Mouse (Mus musculus): ENCODE measurements around the gene Scarf2.

The Scarf2 gene

DNA sequence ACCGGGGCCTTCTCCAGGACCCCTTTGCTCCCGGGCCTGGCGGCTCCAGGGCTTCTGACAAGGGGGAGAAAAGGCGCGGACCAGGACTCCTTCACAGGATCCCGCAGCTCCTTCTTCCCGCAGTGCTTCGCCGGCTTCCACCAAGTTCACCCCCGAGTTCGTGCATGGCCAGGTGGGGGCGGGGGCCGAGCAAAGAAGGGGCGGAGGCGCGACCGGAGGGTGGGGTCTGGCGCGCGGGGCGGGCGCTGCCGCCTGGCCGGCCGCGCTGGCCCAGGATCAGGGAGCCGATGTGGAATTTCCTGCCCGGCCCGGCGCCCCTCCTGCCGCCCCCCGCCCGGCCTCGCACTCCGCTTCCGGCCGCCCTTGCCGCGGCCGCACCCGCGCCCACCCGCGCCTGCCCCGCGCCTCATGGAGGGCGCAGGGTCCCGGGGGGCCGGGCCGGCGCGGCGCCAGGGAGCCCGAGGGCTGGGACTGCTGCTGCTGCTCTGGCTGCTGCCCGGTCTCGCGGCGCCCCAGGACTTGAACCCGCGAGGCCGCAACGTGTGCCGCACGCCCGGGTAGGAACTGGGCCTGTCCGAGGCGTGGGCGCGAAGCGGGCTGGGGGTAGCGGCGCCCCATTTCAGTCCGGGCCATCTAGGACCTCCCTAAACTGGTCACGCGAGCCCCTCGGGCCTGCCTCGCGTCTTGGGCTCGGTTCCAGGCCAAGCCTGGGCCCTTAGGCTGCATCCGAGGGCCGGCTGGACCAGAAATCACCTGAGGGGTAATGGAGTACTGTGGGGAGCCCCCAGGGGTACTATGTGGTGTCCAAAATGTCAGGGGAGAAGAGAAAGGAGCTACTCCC, at the start of gene Scarf2:
Gene Scarf2, plus strand, starts transcription at position 312 of the 841 bp plus-strand sequence.
- DNase-seq, result no peak

DNA sequence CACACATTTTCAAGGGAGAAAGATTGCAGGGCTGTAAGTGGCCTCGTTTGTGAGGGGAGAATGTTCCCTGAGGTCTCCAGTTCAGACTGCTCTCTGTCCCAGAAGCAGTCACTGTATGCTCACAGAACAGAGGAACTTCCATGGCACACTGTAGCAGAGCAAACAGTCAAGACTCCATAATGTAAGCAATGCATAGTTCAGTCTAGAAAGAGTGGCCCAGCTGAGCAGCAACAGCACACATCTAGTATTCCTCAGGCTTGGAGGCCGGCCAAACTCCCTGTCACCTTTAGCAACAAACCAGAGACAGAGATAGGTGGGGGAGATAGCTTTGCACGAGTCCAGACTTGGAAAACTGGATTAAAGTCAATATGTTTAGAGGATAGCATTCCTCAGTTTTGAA, 44.1 kb upstream of the Scarf2 start:
- no peak for DNase-seq

DNA sequence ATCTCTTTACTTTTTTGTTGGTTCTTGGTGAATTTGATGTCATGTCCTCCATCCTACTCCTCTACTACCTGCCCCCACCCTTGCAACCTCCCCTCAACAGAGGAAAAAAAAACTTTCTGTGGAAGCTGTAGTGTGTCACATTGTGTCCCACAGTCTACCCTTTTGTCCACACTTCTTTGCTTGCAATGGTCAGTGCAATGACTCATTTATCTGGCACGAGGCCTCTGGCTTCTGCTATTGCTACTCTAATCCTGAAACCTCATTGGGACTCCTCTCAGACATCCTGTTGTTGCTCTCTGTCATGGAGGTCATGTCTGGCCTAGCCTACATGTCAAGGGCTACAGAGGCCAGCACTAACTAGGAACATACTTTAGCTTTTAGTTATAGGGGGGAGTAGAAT, 43.4 kb upstream of the Scarf2 start:
- no peak for DNase-seq

DNA sequence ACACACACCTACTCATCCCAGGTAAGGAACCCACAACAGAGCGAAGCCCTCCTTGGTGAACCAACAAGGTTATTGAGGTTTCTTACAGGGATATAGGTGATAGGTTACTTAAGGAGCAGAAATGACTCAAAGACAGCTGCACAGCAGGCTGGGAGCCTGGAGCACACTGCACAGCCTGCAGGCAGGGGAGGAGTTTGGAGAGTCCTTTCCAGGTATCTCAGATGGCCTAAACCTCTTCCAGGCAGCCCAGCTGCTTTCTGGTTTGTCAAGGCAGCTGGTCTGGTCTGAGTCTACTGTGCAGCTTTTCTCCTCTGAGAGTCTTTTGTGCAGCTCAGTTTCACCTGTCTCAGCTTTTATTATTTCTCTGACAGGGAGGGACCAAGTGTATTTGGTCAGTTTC, 39.3 kb upstream of the Scarf2 start:
- DNase-seq, result no peak

DNA sequence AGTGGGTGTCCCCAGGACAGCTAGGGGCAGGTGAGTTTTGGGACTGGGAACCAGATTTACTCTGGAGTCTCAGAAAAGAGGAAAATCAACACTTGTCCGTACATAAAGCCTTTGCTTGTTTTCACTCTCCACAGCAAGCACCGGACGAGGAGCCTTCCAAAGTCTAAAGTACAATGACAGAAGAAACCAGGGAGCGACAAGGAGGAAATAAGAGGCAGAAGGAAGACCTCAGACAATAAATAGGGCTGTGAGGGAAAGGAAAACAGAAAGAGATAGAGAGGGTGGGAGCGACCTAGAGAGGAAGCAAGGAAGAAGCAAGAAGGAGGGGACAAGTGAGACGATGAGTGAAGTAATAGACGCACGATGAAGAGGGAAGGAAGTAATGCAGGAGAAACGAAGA, 38.2 kb upstream of the Scarf2 start:
- DNase-seq, result no peak

DNA sequence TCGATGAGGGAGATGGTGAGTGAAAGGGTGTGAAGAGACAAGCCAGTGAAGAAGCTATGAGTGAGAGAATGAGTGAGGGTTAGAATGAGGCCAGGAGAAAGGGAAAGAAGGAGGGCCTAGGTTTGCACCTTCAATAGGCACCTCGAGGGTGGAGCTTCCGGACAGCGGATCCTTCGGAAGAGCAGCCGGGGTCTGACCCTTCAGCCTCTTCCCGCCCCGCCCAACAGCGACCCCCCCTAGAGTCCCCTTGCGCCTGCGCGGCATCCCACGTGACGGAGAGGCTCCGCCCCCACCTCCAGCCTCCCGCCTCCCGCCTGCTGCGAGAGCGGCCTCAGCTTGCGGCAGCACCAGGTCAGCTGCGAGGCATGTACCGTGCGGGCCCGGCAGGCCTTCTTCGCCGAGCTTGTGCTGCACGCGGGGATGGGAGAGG, 37.7 kb upstream of the Scarf2 start, which contains the start of gene Klhl22:
Gene Klhl22, plus strand, starts transcription at position 275 of the 430 bp plus-strand sequence.
- peak; percentile 92 to 94 for DNase-seq

DNA sequence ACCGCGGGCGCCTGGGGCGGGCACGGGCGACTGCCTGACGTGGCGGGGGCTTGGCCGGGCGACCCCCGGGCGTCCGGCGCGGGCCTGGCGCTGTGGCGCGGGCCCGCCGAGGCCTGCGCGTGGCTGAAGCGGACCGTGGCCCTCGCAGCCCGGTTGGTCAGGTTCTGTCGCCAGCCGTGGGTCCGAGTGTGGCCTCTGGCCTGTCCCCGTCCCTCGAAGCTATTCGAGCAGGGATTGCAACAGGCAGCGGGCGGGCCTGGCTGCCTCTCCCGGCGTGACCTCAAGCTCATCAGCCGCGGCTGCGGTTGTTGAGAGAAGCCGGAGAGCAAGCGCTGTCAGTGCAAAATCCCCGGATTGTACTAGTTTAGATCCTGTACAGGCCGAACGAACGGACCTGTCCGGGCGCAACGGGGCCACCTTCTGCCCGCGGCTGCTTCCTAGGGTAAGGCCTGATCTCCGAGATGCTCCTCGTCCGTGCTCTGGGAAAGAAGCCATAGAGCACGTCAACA, 37.2 kb upstream of the Scarf2 start:
- DNase-seq, result peak; percentile 65 to 69

DNA sequence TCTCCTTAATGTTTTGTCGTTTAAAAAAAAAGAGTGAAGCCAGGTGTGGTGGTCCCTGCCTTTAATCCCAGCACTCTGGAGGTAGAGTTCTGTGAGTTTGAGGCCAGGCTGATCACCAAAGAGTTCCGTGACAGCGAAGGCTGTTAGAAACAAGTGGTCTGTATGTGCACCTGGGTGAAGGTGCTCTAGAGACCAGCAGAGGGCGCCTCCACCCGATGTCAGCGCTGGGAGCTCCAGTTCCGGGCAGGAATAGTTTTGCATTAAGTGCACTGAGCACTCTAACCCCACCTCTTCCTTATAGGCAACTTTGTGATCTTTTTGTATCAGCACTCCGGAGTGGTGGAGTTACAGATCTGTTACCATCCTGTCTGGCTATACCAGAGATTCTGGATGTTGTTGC, 36.4 kb upstream of the Scarf2 start:
- DNase-seq, result peak; percentile 45

DNA sequence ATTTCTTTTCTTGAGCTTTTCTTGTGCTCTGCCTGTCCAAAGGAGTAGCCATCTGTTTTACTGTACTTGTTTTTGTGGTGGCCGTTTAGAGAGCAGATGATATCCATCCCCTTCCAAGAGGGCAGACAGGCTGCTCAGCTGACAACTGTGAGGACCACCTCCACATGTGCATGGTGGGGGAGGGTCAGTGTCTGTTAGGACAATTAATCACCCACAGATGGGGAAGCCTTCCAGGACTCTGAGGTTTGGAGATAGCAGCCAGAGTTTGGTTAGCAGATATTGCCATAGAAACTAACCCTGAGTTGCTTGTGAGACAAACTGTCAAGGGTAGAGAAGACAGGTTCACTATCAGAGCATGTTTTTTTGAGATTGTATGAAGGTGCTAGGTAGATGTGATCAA, 36.0 kb upstream of the Scarf2 start:
- no peak for DNase-seq

DNA sequence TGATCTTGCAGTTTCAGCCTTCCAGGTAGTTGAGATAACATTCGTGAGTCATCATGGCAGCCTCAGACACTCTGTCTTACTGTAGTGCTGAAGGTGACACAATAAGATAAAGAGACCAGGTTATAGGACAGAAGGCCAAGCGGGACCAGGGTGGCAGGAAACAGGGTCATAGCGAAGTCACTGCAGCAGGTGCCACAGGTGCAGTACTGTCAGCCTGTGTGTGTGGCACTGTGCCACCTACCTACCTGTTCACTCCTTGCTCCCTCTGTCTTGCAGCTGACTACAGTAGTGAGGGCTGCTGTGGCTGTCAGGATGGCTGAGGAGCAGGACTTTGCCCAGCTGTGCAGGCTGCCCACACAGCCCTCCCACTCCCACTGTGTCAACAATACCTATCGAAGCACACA, 33.0 kb upstream of the Scarf2 start:
- no peak for DNase-seq

DNA sequence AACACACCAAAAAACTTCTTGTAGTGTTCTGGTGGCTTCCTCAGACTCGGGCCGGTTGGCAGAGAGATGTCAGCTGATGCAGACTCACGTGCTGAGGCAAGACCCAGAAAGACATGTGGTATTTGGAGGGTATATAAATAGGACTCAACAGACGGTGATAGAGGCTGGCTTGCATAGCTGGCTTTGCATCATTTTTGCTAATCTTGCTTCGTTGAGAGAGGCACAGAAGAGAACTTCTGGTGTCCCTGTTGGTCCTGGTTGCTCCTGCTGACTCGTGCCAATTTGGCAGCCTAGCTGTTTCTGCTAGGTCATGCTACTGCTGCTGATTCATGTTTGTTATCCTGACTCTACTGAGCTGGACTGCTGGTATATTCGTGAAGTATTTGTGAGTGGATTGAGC, 28.2 kb upstream of the Scarf2 start:
- DNase-seq, result peak; percentile 69 to 80

DNA sequence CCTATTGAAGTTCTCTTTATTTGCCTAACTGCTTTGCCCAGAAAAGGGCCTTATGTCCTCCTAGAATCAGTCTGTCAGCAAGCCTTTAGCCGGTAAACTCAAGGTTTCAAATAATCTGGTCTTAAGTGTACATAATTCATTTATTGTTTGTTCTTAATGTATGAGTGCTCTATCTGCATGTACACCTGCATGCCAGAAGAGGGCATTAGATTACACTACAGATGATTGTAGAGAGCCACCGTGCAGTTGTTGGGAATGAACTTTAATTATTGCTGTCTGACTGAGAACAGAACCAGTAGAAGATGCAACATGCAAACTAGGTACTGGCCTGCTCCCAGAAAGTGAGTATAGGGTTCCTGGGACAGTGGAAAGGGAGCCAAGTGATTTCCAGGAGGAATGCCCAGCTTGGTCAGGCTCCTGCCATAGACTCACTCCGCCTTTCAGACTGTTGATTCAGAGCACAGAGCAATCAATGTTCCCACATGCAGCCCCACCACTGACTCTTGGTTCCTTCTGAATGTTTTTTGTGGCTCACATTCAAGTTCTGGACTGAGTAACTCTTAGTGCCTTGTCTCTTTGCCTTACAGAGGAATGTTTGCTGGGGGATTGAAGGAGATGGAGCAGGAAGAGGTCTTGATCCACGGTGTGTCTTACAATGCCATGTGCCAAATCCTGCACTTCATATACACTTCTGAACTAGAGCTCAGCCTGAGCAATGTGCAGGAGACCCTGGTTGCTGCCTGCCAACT, 25.8 kb upstream of the Scarf2 start:
- DNase-seq, result peak in 1 of 2 experiments; percentile 19

DNA sequence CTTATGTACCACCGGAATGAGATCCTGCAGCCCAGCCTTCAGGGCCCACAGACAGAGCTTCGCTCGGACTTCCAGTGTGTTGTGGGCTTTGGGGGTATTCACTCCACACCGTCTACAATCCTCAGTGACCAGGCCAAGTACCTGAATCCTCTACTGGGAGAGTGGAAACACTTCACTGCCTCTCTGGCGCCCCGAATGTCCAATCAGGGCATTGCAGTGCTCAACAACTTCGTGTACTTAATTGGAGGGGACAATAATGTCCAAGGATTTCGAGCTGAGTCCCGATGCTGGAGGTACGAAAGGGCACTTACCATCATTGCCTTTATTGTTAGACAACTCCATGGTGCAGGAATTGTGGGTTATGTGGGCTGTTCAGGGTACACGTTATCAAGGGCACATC, 20.3 kb upstream of the Scarf2 start:
- DNase-seq, result peak; percentile 55 to 56

DNA sequence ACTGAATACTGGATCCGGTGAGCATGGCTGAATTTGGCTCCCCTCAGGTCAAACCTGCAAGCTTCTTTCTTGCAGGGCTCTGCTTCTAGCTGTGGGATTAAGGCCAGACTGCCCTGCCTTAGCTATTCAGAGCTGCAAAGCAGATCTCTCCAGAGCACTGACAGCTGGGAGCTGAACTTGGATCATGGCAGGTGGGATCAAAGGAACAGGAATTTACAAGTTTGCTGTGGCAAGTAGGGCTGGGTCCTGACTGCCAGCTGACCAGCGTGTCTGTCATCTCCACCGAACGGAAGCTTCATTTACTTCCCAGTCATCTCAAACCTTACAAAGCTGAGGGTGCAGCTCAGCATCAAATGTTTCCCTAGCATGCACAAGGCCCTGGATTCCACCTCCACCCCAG, 18.9 kb upstream of the Scarf2 start:
- no peak for DNase-seq

DNA sequence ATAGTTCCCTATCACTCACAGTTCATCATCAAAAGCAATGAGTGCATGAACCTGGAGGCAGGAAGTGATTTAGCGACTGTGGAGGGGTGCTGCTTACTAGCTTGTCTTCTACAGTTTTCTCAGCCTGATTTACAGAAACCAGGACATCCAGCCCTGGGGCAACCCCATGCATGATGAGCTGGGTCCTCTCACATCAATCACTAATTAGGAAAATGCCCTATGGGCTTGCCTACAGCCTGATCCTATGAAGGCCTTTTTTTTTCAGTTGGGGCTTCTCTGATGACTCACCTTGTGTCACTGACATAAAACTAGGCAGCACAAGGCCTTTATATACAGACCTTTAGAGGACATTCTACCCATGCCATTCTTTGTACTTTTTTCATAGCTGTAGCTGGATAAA, 17.4 kb upstream of the Scarf2 start:
- DNase-seq, result no peak

DNA sequence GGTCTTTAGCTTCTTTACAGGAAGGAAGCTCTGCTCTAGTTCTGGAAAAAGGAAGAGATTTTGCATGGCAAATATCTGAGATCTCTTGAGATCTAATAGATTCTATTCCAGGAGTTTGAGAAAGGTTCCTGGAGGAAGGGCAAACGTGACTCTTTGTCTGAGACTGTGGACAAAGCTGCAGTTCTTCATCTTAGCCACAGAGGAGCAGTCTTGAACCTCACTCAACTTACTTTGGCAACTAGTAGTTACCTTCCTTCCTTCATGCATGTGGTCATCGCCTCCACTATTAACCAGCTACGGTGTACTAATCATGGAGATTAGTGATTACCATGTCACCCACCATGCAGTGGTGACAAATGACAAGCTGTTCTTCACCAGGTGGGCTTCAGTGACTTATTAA, 11.7 kb upstream of the Scarf2 start:
- DNase-seq, result no peak

DNA sequence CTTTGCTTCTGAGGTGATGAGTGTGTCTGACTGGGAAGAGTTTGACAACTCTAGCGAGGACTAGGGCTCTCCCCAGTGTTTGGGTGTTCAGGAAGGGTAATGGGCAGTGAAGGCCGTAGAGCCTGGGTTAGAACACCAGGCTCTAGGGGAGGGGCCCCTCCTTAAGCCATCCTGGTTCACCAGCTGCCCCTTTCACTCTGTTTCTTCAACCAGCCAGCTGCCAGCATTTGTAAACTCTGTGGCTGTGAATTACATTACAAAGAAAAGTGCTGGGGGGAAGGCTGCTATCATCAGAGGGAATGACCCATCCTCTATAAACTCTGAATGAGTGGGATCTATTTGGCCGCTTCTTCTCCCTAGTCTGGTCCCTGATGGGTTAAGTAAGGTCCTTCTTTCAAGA, 4.4 kb upstream of the Scarf2 start:
- no peak for DNase-seq

DNA sequence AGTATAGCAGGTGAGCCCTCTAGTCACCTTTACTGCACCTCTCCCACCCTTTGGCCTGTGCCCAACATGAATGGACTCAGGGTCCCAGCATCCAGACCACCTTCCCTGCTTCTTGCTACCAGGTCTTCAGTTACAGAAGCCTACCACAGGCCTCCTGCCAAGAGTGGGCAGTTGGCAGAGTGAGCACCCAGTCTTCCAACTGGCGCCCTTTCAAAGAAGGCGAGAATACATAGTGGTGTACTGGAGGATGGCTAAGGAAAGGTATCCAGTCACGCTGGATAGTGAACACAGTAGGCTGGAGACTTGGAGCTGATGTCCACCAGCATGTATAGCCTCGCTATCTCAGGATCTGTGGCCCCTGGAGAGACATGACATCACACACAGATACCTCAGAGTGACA, 3.0 kb upstream of the Scarf2 start:
- DNase-seq, result no peak

DNA sequence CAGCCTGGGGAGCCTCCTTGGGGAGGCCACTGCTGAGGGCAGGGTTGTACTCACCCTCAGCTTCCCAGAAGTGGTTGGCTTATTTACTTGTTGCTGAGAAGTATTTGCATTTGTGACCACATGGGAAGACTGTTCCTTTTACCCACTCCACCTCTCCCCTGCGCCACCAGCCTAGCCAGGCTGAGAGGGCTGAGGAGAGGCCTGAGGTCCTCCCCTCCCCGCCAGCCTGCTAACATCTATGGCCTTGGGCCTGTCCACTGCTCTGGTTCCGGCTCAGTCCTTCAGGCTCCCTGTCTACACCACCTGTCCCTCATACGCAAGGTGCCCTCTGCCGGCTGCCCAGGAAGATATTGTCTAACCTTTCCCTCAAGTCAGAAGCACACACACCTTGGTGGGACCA, 1.4 kb upstream of the Scarf2 start:
- no peak for DNase-seq

DNA sequence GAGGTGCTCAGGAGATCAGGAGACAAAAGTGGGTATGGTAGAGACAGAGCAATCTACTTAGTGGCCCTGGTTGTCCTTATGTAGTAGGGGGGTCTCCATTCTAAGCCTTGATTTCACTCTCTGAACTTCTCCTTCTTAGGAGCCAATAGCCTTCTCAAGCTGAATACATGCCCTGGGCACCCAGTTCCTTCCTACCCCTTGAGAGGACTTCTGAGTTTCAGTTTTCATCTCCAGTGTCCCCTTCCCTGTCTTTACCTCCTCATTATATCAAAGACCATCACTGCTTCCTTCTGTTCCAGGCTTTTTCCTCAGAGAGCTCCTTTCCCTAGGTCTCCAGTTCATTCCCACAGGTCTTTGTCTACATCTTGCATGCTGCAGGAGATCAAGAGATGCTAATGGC, 563 bp upstream of the Scarf2 start:
- no peak for DNase-seq

DNA sequence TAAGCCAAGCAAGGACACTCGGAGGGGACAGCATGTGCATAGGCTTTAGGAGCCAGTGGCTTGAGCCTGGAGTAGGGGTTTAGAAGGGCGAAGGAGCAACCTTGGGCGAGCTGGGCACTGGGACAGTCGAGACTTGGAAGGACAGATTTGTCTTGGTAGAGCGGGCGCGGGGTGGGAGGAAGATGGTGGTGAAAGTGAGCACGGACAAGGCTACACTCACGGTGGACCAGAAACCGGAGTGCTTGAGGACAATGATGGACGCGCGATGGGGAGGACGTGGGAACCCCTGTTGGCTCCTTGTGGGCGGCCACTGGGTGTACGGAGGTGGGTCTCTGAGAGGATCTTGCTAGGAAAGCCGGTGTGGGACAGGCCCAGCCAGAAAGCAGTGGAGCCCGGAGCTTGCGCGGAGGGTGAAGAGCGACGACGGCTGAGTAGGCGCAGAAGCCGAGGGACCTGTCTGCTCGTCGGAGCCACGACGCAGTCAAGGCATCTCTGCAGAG, 780 bp downstream of the Scarf2 start:
- DNase-seq, result no peak

DNA sequence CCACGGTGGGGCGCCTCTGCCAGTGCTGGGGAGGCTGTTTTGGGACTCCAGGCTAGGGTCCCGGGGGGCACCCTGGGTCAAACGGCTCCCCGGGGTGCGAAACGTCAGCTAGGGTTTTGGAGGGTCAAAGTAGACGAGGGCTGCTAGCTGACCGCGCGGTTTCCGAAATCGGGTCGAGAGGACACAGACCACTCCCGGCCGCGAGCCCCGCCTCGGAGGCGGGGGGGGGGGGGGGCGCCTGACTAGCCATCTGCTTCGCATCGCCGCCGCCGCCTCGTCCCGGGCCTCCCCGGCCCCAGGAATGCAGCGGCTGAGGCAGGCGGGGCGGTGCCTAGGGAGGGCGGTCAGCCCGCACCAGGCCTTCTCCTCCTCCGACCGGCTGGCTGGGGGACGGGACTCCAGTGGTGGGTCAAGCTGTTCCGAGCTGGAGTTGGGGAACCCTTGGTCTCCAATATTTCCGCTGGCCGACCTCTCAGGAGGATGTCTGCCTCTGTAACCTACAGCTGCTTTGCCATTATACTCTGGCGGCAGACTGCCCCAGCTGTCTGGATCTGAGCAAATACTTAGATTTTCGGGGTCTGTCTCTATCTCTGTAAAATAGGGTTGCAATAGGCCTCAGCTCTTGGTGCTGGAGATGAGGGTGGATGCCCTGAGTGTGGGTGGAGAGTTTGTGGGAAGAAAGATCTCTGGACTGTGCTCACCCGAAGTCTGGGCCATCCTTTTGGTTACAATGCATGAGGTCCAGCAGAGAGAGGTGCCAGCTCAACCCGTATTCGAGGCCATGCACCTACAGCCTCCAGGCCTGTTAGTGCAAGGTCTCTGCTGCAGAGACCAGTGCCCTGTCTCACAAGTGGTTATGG, 1.5 kb downstream of the Scarf2 start:
- DNase-seq, result no peak

DNA sequence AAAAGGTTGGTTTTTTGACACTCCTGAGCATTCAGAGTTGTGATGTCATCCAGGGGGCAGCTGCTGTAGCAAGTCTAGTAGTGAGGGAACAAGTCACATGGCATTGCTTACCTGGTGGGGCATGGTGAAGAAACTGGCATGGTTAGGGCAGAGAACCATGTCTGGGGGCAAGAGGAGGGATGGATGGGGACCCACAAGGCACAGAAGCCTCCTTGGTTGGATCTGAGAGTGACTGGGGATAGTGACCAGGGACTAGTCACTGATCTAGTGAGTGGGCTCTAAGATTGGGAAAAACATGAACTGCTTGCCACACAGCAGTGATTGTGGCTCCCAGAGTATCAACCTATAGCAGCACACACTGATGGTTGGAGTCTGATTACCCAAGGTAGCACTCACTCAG, 2.5 kb downstream of the Scarf2 start:
- DNase-seq, result no peak

All from cerebellum, adult 18-20 months (tissue).